Mouse (Mus musculus) liver, embryonic 15.5 days (tissue): Measurements from ENCODE around the gene Dclk1. TPM values are rescaled to one million over a fixed set of nuclear protein-coding genes. Genes with fewer than 3 reads are reported as not detected.

Experiments used
- ATAC-seq: fragments of 200-750 bp; cut with Nextera tagmentation; 2 replicates; pipeline ENCODE4 v1.8.0; 2017; ENCODE audit warnings: moderate number of reproducible peaks, mild to moderate bottlenecking, moderate library complexity; ENCODE audit not compliant: insufficient read depth
- H3K27ac ChIP-seq: fragments of 300-500 bp; sonication (generic); replicated peaks from 2 replicates; pipeline ENCODE4 v1.5.1; 2015; ENCODE audit warnings: mild to moderate bottlenecking, inconsistent platforms
- H3K27me3 ChIP-seq: fragments of 300-500 bp; sonication (generic); 2 replicates; pipeline ENCODE4 v1.6.1; 2015; ENCODE audit warnings: mild to moderate bottlenecking, inconsistent platforms
- H3K36me3 ChIP-seq: fragments of 300-500 bp; sonication (generic); replicated peaks from 2 replicates; pipeline ENCODE4 v1.6.1; 2015; ENCODE audit warnings: moderate library complexity, mild to moderate bottlenecking, inconsistent platforms
- H3K4me1 ChIP-seq: fragments of 300-500 bp; sonication (generic); replicated peaks from 2 replicates; pipeline ENCODE4 v1.6.1; 2015; ENCODE audit warnings: inconsistent platforms
- H3K4me2 ChIP-seq: fragments of 300-500 bp; sonication (generic); 2 replicates; pipeline ENCODE4 v1.6.1; 2015; ENCODE audit warnings: moderate library complexity, mild to moderate bottlenecking, inconsistent platforms
- H3K4me3 ChIP-seq: fragments of 300-500 bp; sonication (generic); replicated peaks from 2 replicates; pipeline ENCODE4 v1.5.1; 2015; ENCODE audit warnings: mild to moderate bottlenecking, inconsistent platforms
- H3K9ac ChIP-seq: fragments of 300-500 bp; sonication (generic); 2 replicates; pipeline ENCODE4 v1.6.1; 2015; ENCODE audit warnings: moderate library complexity, mild to moderate bottlenecking, inconsistent platforms
- H3K9me3 ChIP-seq: fragments of 300-500 bp; sonication (generic); replicated peaks from 2 replicates; pipeline ENCODE4 v1.6.1; 2016; ENCODE audit warnings: inconsistent platforms
- WGBS: fragments of 180-500 bp; shearing (Covaris S2); methylation state at CpG from one replicate; pipeline ENCODE4 v1.1.7; 2015; ENCODE audit warnings: mixed read lengths; ENCODE audit not compliant: insufficient replicate concordance; 5-methylcytosine and 5-hydroxymethylcytosine counted together
- polyA plus RNA-seq: library from polyadenylated mRNA; unstranded; fragments of >200 nt; fragmentation: Nextera tagmentation; extraction: Ambion mirVana; gene quantifications from 2 replicates; pipeline ENCODE4 v1.2.1, GENCODE M21; 2015

The Dclk1 gene
- polyA plus RNA-seq, 1 experiment from 2014 or later: 1.6 TPM

DNA sequence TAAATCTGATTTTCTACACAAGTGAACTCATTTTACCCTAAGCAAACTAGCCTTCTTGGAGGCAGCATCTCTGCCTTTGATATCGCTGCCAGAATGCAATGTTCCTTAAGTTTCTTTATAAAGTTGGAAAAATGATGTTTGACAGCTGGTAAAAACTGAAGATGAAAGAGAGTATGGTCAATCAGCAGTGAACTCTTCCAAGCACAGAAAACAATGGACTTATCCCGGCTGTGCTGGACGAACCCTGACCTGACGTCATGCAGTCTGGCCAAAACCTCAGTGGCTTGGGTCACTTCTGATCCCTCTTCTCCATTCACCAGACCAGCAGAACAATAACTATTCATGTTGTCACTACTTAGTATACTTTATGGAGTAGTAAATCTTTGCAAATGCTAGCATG lies 46.6 kb downstream of the Dclk1 start:
- no peaks in the 10 kb centered on the region for H3K36me3 ChIP-seq
- no peak for ATAC-seq
- H3K27ac ChIP-seq: no peak overlapping the region
- H3K9me3 ChIP-seq: no peaks in the 10 kb centered on the region
- 57% methylated on average over 4 of the region's 4 CpGs for WGBS
- H3K4me2 ChIP-seq: no peak overlapping the region
- no peak overlapping the region for H3K9ac ChIP-seq
- H3K4me3 ChIP-seq: no peak overlapping the region
- no peaks in the 10 kb centered on the region for H3K4me1 ChIP-seq
- no peaks in the 10 kb centered on the region for H3K27me3 ChIP-seq

GRCm38 (mm10) chr3:55291964-55292363 lies 49.8 kb downstream of the Dclk1 start:
- H3K36me3 ChIP-seq: no peaks in the 10 kb centered on the region
- H3K4me2 ChIP-seq: no peak overlapping the region
- no peak for ATAC-seq
- no peaks in the 10 kb centered on the region for H3K9me3 ChIP-seq
- no peaks in the 10 kb centered on the region for H3K27me3 ChIP-seq
- 58% methylated on average over 4 of the region's 4 CpGs for WGBS
- H3K27ac ChIP-seq: no peak overlapping the region
- no peak overlapping the region for H3K4me3 ChIP-seq
- no peaks in the 10 kb centered on the region for H3K4me1 ChIP-seq
- no peak overlapping the region for H3K9ac ChIP-seq

- 67% methylated on average over 10 of the region's 10 CpGs for WGBS
Observed at GRCm38 (mm10) chr3:55292783-55293430, 50.7 kb downstream of the Dclk1 start.

DNA sequence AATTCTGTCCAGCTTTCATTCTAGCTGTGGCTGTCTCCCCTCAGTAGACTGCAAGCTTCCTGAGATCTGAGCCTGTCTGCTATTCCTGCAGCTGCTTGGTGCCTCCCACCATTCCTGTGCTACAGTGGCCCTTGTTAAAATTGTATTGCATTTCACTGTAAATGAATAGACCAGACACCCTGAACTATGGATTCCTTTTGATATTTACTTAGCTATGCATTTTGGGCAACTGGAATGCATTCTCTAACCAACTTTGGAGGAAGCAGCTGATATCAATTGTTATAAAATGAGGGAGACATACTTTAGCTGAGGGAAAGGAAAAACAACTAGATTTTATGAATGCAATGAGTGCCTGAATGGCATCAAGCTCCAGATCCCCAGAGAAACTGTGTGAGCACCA lies 63.5 kb downstream of the Dclk1 start:
- Histone ChIP-seq H3K36me3 (no peaks in the 10 kb centered on the region), H3K4me3 (no peak overlapping the region), H3K4me1 (no peaks in the 10 kb centered on the region), H3K27ac (no peak overlapping the region), H3K4me2 (no peak overlapping the region), H3K9me3 (no peaks in the 10 kb centered on the region), H3K9ac (no peak overlapping the region), H3K27me3 (no peaks in the 10 kb centered on the region)
- ATAC-seq: no peak

More at GRCm38 (mm10) chr3:55292783-55293430, 50.7 kb downstream of the Dclk1 start:
- no peaks in the 10 kb centered on the region for H3K27me3 ChIP-seq
- H3K4me1 ChIP-seq: no peaks in the 10 kb centered on the region
- H3K4me2 ChIP-seq: no peak overlapping the region
- H3K36me3 ChIP-seq: no peaks in the 10 kb centered on the region
- no peak overlapping the region for H3K9ac ChIP-seq
- H3K9me3 ChIP-seq: no peaks in the 10 kb centered on the region
- no peak overlapping the region for H3K4me3 ChIP-seq
- ATAC-seq: no peak
- H3K27ac ChIP-seq: no peak overlapping the region

GRCm38 (mm10) chr3:55307553-55308177 lies 65.5 kb downstream of the Dclk1 start:
- ATAC-seq: no peak
- Histone ChIP-seq H3K9me3 (no peaks in the 10 kb centered on the region), H3K4me1 (no peaks in the 10 kb centered on the region), H3K4me2 (no peak overlapping the region), H3K27me3 (no peaks in the 10 kb centered on the region), H3K27ac (no peak overlapping the region), H3K4me3 (no peak overlapping the region), H3K9ac (no peak overlapping the region), H3K36me3 (no peaks in the 10 kb centered on the region)
- 56% methylated on average over 7 of the region's 7 CpGs for WGBS

DNA sequence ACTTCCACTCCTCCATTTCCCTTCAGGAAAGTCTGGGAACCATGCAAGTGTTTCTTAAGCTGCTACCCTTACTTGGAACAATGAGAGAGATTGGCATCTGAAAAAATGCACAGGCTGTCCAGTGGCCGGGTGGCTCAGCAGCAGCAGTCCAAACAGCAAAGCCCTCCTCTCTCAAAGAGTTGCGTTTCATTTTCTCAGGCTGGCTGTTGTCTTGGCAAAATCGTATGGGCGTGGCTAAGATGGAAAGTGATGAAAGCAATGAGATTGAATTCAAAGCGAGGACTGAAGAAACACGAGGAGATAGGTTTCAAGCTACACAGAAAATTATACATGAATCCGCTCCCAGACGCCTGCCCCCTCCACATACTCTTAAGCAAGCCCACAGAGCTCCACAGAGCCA lies 67.8 kb downstream of the Dclk1 start:
- Histone ChIP-seq H3K4me2 (no peak overlapping the region), H3K27me3 (no peaks in the 10 kb centered on the region), H3K9ac (no peak overlapping the region), H3K27ac (no peak overlapping the region), H3K9me3 (no peaks in the 10 kb centered on the region), H3K4me1 (no peaks in the 10 kb centered on the region), H3K4me3 (no peak overlapping the region), H3K36me3 (no peaks in the 10 kb centered on the region)
- WGBS: 57% methylated on average over 8 of the region's 8 CpGs
- no peak for ATAC-seq

DNA sequence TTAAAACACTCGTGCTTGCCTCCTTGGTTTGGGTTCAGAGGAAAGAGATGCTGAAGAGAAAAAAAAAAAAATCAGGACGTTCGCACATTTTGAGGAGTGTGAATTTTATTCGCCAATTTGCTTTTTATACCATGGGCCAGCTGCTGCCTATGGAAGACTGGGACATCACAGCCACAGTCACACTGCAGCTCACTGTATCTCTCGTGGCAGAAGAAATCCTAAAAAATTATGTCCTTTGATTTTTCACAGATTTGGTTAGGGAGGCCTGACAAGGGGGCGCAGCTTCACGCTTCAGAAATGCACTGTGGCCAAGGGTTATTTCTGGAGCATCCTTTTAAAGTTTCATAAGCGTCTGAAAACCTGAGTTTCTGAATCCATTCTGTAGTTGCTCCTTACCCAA lies 73.7 kb downstream of the Dclk1 start:
- no peaks in the 10 kb centered on the region for H3K4me1 ChIP-seq
- no peak overlapping the region for H3K4me2 ChIP-seq
- ATAC-seq: no peak
- no peaks in the 10 kb centered on the region for H3K36me3 ChIP-seq
- no peak overlapping the region for H3K27ac ChIP-seq
- WGBS: 63% methylated on average over 8 of the region's 8 CpGs
- H3K9ac ChIP-seq: no peak overlapping the region
- no peak overlapping the region for H3K4me3 ChIP-seq
- no peaks in the 10 kb centered on the region for H3K27me3 ChIP-seq
- H3K9me3 ChIP-seq: no peaks in the 10 kb centered on the region

- Histone ChIP-seq H3K4me2 (no peak overlapping the region), H3K36me3 (no peaks in the 10 kb centered on the region), H3K9me3 (no peaks in the 10 kb centered on the region), H3K9ac (no peak overlapping the region), H3K4me3 (no peak overlapping the region), H3K27me3 (no peaks in the 10 kb centered on the region), H3K27ac (no peak overlapping the region), H3K4me1 (no peaks in the 10 kb centered on the region)
- WGBS: 57% methylated on average over 1 of the region's 1 CpGs
- no peak for ATAC-seq
Observed at GRCm38 (mm10) chr3:55318021-55318420, 75.9 kb downstream of the Dclk1 start.

- Histone ChIP-seq H3K4me2 (no peak overlapping the region), H3K4me3 (no peak overlapping the region), H3K4me1 (no peaks in the 10 kb centered on the region), H3K27me3 (no peaks in the 10 kb centered on the region), H3K9me3 (no peaks in the 10 kb centered on the region), H3K27ac (no peak overlapping the region), H3K36me3 (no peaks in the 10 kb centered on the region), H3K9ac (no peak overlapping the region)
- 74% methylated on average over 3 of the region's 3 CpGs for WGBS
- no peak for ATAC-seq
Observed at GRCm38 (mm10) chr3:55320572-55320971, 78.4 kb downstream of the Dclk1 start.

DNA sequence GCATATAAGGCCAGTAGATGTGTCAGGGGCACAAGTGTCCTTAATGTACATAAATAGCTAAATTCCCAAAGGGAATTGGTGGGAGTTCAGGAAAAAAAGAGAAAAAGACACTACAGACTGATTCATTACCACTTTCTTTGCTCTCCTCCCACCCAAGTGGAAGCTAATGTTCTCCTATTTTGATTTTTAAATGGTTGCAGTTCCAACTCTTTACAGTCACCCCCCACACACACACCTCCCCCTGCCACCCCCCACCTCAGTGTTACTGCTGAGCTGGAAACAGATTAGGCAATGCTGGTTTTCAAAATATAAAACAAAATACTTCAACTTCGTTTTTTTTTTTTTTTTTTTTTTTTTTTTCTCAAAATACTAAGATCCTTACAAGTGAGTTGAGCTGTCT lies 81.9 kb downstream of the Dclk1 start:
- ATAC-seq: no peak
- H3K27me3 ChIP-seq: no peaks in the 10 kb centered on the region
- no peak overlapping the region for H3K27ac ChIP-seq
- whole genome bisulfite sequencing: 19% methylated on average over 1 of the region's 1 CpGs
- H3K9me3 ChIP-seq: no peaks in the 10 kb centered on the region
- no peaks in the 10 kb centered on the region for H3K4me1 ChIP-seq
- no peak overlapping the region for H3K4me2 ChIP-seq
- no peaks in the 10 kb centered on the region for H3K36me3 ChIP-seq
- H3K9ac ChIP-seq: no peak overlapping the region
- H3K4me3 ChIP-seq: no peak overlapping the region

- no peak overlapping the region for H3K27ac ChIP-seq
- no peak overlapping the region for H3K4me2 ChIP-seq
- H3K9me3 ChIP-seq: no peaks in the 10 kb centered on the region
- H3K27me3 ChIP-seq: no peaks in the 10 kb centered on the region
- no peak overlapping the region for H3K9ac ChIP-seq
- no peak for ATAC-seq
- H3K4me1 ChIP-seq: no peaks in the 10 kb centered on the region
- no peak overlapping the region for H3K4me3 ChIP-seq
- no peaks in the 10 kb centered on the region for H3K36me3 ChIP-seq
- WGBS: 54% methylated on average over 4 of the region's 4 CpGs
Observed at GRCm38 (mm10) chr3:55330496-55330895, 88.3 kb downstream of the Dclk1 start.

GRCm38 (mm10) chr3:55331694-55332093 lies 89.5 kb downstream of the Dclk1 start:
- no peaks in the 10 kb centered on the region for H3K4me1 ChIP-seq
- no peaks in the 10 kb centered on the region for H3K9me3 ChIP-seq
- H3K36me3 ChIP-seq: no peaks in the 10 kb centered on the region
- no peak overlapping the region for H3K4me2 ChIP-seq
- no peaks in the 10 kb centered on the region for H3K27me3 ChIP-seq
- H3K9ac ChIP-seq: no peak overlapping the region
- H3K27ac ChIP-seq: no peak overlapping the region
- H3K4me3 ChIP-seq: no peak overlapping the region
- no peak for ATAC-seq
